Mouse (Mus musculus): ENCODE data around the gene Epb41l5. TPM values are rescaled to one million over a fixed set of nuclear protein-coding genes. Genes with fewer than 3 reads are reported as not detected.
A peak's percentile ranks its signal among the peaks of the same experiment; 100 is the strongest.

Gene Epb41l5
- total RNA-seq, 2 experiments from 2014 or later: 1.9 TPM

GRCm38 (mm10) chr1:119533093-119533805 lies 115.6 kb downstream of the Epb41l5 start:
- DNase-seq: no peak

DNA sequence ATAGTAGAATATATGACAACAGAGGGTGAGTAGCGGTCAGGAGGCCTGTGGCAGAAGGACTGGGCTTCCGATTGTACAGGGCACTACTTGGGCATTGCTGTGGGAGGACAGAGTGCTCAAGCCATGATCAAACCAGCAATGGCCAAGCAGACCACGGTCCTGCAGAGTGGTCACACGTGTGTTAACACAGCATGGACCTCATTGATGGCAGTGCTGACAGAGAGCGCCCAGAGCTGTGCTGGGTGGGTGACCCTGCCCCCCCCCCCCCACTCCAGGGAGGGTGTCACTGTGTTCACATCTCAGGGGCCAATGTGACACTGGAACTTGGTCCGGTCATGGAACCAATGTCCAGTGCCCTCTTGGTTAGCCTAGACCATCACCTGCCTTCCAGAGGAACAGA lies 116.6 kb downstream of the Epb41l5 start:
- DNase-seq: no peak

DNA sequence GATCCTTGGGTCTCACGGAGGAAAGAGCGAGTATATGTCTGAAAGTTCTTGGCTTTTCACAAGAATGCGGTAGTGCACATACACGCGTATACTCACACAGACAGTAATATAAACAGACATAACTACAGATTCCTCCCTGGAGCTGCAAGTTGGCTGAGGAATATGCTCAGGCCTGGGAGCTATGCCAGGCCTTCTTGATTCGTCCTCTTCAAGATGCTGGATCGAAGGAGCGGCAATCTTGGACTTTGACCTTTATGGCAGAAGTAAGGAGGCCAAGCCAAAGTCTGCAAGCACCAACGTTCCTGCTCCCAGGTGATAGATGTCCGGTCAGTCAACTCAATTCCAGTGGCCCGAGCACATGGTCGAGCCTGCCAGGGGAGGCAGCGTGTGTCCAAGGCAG lies 117.9 kb downstream of the Epb41l5 start:
- no peak for DNase-seq

DNA sequence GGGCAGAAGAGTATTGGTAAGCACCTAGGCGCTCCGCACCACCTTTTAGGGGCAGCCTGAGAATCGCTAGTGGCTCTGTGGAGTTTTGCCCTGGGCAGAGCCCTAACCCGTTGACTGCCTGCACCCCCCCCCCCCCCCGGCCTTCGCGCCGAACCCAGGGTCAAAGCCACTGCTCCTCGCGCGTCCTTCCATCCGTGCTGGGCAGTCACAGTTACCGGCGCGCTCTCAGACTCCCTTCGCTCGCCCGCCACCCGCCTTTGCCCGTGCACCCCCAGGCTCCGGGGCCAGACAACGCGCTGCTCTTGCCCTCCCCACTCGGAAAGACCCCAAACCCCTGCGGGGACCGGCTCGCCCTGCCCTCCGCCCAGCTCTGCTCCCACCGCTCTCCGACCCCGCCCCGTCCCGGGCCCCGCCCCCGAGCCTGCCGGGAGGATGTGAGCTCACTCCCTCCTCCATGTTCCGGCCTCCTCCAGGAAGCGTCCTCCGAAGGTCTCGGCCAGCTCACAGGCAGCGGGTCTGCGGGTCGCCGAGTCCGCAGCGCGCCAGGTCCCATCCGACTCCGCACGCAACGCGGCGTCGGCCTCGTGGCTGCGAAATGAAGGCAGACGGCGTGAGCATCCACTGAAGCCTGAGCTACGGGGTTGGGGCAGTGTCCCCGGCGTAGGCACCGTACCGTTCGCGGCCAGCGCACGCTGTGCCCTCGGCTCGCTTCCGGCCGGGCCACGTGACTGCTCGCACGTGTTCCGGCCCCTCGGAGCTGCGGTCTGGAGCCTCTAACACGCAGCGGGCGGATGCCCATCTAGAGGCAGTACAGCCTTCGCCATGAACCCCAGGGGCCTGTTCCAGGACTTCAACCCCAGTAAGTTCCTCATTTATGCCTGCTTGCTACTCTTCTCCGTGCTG lies 122.9 kb downstream of the Epb41l5 start, which contains the start of gene Tmem185b:
Tmem185b (plus strand) TSS at position 472 of the 903 bp plus-strand sequence.
- peak; percentile 96 for DNase-seq

- DNase-seq: peak; percentile 49
Measured at GRCm38 (mm10) chr1:119525004-119525444, 123.8 kb downstream of the Epb41l5 start.

GRCm38 (mm10) chr1:119523826-119524225 lies 125.0 kb downstream of the Epb41l5 start:
- DNase-seq: no peak

- no peak for DNase-seq
Measured at GRCm38 (mm10) chr1:119523369-119523768, 125.4 kb downstream of the Epb41l5 start.

DNA sequence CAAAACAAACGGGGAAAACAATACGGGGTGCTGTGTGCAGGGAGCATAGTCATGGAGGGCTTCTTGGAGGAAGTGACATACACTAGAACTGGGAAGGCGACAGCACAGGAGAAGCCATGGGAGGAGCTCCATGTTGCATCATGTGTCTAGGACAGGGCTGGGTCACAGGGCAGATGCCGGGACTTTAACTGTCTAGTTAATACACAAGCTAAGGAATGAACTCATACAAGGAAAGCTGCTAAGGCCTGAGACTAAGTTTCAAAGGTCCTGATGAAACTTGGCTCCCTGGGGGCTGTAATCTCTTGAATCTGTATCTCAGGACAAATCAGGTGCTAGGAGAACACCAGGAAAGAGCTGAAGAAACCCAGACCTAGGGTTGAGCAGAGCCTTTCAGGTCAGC lies 126.1 kb downstream of the Epb41l5 start:
- no peak for DNase-seq

DNA sequence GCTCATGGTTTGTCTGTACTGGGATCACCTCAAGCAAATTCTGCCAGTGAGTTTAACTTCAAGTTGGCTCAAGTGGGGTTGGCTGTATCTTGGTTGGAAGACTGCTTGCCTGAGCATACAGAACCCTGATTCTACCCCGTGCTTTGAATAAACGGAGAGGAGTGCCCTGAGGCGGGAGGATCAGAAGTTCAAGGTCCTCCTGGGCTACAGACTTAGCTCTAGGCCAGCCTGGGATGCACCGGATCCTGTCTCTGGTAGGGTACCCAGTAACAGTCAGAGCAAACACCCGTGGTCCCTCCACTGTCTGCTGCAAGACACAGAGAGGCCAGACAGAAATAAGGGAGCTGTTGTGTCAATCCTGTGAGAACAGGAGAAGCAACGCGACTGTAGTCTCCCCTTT lies 127.1 kb downstream of the Epb41l5 start:
- no peak for DNase-seq

DNA sequence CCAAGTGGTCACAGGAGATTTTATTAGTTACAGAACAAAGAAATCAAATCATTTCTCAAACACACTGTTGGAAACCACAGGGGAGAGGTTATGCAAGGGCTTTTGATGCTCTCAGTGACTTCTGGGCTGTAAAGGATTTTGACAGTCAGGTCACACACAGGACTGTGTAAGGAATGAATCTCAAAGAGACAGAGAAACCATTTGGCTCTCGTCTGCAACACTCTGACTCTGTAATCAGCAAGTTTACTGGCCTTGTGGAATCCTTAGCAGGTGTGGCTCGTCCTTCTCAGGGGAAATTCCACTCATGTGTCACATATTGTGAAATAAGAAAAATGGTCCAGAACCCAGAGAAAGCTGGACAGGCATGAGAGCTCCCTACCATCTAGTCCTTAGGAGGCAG lies 127.8 kb downstream of the Epb41l5 start:
- DNase-seq: no peak

DNA sequence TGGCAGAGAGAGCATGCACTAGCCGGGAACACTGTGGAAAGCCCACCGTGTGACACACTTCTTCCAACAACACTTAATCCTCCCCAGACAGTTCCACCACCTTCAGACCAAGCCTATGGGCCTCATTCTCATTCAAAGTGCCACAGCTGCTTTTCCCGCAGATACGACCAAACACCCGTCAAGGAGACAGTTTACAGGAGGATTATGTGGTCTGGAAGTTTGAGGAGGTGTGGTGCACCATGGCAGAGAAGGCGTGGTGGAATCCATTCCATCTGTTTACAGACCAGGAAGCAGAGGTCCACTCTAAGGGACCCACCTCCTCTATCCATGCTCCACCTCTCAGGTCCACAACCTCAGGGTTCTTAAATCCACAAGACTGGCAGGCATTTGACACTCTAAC lies 129.5 kb downstream of the Epb41l5 start:
- DNase-seq: no peak

DNA sequence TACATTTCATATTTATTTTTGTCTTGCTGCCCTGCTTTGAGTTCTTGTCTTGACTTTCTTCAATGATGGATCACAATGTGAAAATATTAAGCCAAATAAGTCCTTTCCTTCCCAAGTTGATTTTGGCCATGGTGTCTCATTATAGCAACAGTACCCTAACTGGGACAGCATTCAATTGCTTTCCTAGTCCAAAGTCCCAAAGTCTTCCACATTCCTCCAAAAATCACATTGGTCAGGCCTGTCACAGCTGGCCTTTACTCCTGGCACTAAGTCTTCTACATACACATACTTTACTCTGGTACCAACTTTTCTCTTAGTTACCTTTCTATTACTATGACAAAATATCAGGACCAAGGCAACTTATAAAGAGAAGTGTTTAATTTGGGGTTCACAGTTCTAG lies 130.0 kb downstream of the Epb41l5 start:
- DNase-seq: no peak

- DNase-seq: no peak
Measured at GRCm38 (mm10) chr1:119518060-119518459, 130.7 kb downstream of the Epb41l5 start.

- no peak for DNase-seq
Measured at GRCm38 (mm10) chr1:119510857-119511256, 137.9 kb downstream of the Epb41l5 start.

GRCm38 (mm10) chr1:119510409-119510808 lies 138.4 kb downstream of the Epb41l5 start:
- no peak for DNase-seq

DNA sequence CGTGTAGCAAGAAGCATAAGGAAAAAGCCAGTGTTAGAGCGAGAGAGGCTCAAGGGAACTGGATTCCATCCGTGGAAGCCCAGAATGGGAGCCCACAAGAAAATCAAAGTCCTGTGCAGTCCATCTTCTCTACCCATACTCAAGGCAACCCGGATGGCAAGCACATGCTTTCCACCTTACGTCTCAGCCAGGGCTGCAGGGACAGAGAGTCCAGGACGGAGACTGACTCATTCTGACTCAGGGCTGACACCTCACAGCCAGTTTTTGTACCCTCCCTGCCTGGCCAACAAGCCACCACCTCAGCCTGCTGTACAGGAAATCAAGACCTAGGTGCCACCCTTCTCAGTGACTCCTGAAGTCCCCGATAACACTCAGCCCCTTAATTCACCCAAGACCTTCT lies 139.3 kb downstream of the Epb41l5 start:
- DNase-seq: no peak

GRCm38 (mm10) chr1:119508548-119508947 lies 140.3 kb downstream of the Epb41l5 start:
- no peak for DNase-seq

GRCm38 (mm10) chr1:119505951-119506350 lies 142.8 kb downstream of the Epb41l5 start:
- DNase-seq: no peak

GRCm38 (mm10) chr1:119504260-119505062 lies 144.3 kb downstream of the Epb41l5 start, which contains the start of gene Ralb:
TSS of gene Ralb (minus strand) at chr1:119504794.
- DNase-seq: peak; percentile 91

DNA sequence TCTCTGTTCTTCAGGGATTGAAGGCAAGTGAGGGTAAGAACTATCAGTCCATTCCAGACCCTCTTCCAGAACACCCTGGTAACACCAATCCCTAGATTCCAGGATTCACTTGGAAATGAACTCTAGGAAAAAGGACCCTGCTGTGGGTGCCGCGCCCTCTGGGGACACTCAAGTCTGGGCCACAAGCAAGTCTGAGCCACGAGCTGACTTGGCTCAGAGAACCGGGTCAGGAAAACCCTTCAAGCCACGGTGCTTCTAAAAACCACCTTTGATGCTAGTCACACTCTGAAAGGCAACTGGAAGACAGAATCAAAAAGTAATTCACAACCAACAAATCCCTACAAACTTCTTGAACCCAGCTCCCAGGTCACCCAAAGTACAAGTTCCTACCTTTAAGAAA lies 145.0 kb downstream of the Epb41l5 start:
- DNase-seq: no peak

- DNase-seq: no peak
Measured at GRCm38 (mm10) chr1:119503181-119503580, 145.6 kb downstream of the Epb41l5 start.

- no peak for DNase-seq
Measured at GRCm38 (mm10) chr1:119502729-119503128, 146.1 kb downstream of the Epb41l5 start.

Measured in gastrocnemius, postnatal 10 days (tissue).